Mouse (Mus musculus) heart, postnatal 0 days (tissue): ENCODE results near the gene Mllt6. TPM values are rescaled to one million over a fixed set of nuclear protein-coding genes. Genes with fewer than 3 reads are reported as not detected.

Source experiments
- ATAC-seq: fragments of 200-750 bp; cut with Nextera tagmentation; 2 replicates; pipeline ENCODE4 v1.8.0; 2017; ENCODE audit warnings: low read depth, moderate number of reproducible peaks, moderate library complexity; ENCODE audit not compliant: insufficient read depth
- DNase-seq: peaks from one replicate; pipeline ENCODE4 v3.0.0-alpha.2; 2016; ENCODE audit warnings: low spot score
- H3K27ac ChIP-seq: fragments of 300-500 bp; sonication (generic); 2 replicates; pipeline ENCODE4 v1.5.1; 2014; ENCODE audit warnings: low read depth, mild to moderate bottlenecking
- H3K27me3 ChIP-seq: fragments of 300-500 bp; sonication (generic); 2 replicates; pipeline ENCODE4 v1.6.1; 2014; ENCODE audit warnings: low read length, mixed read lengths; ENCODE audit not compliant: control insufficient read depth, insufficient read depth
- H3K36me3 ChIP-seq: fragments of 300-500 bp; sonication (generic); replicated peaks from 2 replicates; pipeline ENCODE4 v1.6.1; 2014; ENCODE audit warnings: low read length, mixed read lengths; ENCODE audit not compliant: control insufficient read depth, insufficient read depth
- H3K4me1 ChIP-seq: fragments of 300-500 bp; sonication (generic); 2 replicates; pipeline ENCODE4 v1.6.1; 2014; ENCODE audit warnings: antibody characterized with exemption; ENCODE audit not compliant: control insufficient read depth, insufficient read depth
- H3K4me2 ChIP-seq: fragments of 300-500 bp; sonication (generic); 2 replicates; pipeline ENCODE4 v1.6.1; 2014; ENCODE audit warnings: low read depth, mild to moderate bottlenecking, low read length, moderate library complexity
- H3K4me3 ChIP-seq: fragments of 300-500 bp; sonication (generic); 2 replicates; pipeline ENCODE4 v1.5.1; 2014; ENCODE audit warnings: low read depth, low read length
- H3K9ac ChIP-seq: fragments of 300-500 bp; sonication (generic); replicated peaks from 2 replicates; pipeline ENCODE4 v1.6.1; 2014; ENCODE audit warnings: low read depth, low read length, mixed read lengths
- H3K9me3 ChIP-seq: fragments of 300-500 bp; sonication (generic); replicated peaks from 2 replicates; pipeline ENCODE4 v1.6.1; 2016; ENCODE audit warnings: low read length; ENCODE audit not compliant: control insufficient read depth
- CTCF ChIP-seq: IDR thresholded peaks from 2 replicates; pipeline ENCODE4 v1.5.1; 2016; ENCODE audit warnings: antibody characterized with exemption, control low read depth, low read depth
- EP300 ChIP-seq: IDR thresholded peaks from 2 replicates; pipeline ENCODE4 v1.6.1; 2016; ENCODE audit warnings: antibody characterized with exemption, low read depth
- WGBS: fragments of 180-500 bp; shearing (Covaris S2); extraction: QIAGEN DNeasy Blood & Tissue Kit; methylation state at CpG from one replicate; pipeline ENCODE4 v1.1.7; 2014; 5-methylcytosine and 5-hydroxymethylcytosine counted together
- polyA plus RNA-seq: library from polyadenylated mRNA; unstranded; fragments of >200 nt; fragmentation: Nextera tagmentation; extraction: Ambion mirVana; gene quantifications from 2 replicates; pipeline ENCODE4 v1.2.1, GENCODE M21; 2015
- total RNA-seq: library from RNA; depleted of rRNA; stranded (reverse); fragments of >200 nt; gene quantifications from 2 replicates; pipeline ENCODE4 v1.2.3, GENCODE M21; 2014; ENCODE audit warnings: low replicate concordance

Mllt6 gene
- total and polyA plus RNA-seq, 2 experiments from 2014 or later: 1.6 to 45.2 TPM

DNA sequence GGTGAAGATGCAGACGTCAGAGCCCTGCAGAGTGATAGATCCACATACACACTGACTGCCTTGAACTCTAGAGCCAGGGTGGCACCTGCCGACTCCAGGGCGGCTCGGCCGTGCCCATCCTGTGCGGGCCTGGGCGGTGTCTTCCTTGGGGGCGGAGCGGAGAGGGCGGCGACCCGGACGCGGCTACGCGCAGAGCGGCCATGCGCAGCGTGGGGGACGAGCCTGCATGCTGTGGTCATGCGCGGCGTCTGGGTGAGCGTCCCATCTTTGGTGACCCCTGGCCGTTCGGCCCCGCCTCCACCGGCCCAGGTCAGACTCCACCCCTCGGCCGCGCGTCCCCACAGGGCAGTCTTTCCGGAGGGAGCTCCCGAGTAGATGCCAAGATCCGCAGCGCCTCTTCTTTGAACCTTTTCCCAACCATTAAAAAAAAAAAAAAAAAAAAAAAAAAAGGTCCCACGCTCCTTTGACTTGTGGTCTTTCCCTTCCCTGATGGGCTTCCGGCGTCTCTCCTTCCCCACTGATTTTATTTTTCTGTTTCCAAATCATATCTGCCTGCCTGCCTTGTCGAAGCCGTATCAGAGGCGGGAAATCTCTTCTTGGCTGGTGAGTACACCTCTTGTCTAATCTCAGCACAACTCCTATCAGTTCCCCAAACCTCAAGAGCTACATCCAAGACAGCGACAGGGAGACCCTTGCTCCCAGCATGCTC is 22.6 kb downstream of the Mllt6 start, which contains the start of gene Cisd3:
Cisd3 (plus strand) TSS at position 214 of the 709 bp plus-strand sequence.
- peak within 1 kb of the TSS; percentile 74 for H3K4me2 ChIP-seq
- under 1% methylated on average over 35 of the region's 43 CpGs for WGBS
- peaks cover 10% of the 10 kb centered on the region; the same call in 1 of the 2 replicates for H3K4me1 ChIP-seq
- DNase-seq (peak; percentile 91), ATAC-seq (peak; percentile 93)
- no peaks in the 10 kb centered on the region for H3K27me3 ChIP-seq
- H3K9me3 ChIP-seq: no peaks in the 10 kb centered on the region
- H3K36me3 ChIP-seq: peaks cover 34% of the 10 kb centered on the region
- TF ChIP-seq CTCF (no peak), EP300 (0 out of 2 replicates have a peak, but pooled peaks have one; percentile 28)
- H3K4me3 ChIP-seq: peak within 1 kb of the TSS; percentile 45
- H3K27ac ChIP-seq: peak within 1 kb of the TSS; percentile 56
- H3K9ac ChIP-seq: peak within 1 kb of the TSS; percentile 42

- H3K9me3 ChIP-seq: no peaks in the 10 kb centered on the region
- H3K9ac ChIP-seq: peak overlapping the region; percentile 42
- peaks cover 34% of the 10 kb centered on the region for H3K36me3 ChIP-seq
- DNase-seq (no peak), ATAC-seq (no peak)
- H3K4me2 ChIP-seq: peak overlapping the region; percentile 74
- no peaks in the 10 kb centered on the region for H3K27me3 ChIP-seq
- H3K4me1 ChIP-seq: peaks cover 10% of the 10 kb centered on the region; the same call in 1 of the 2 replicates
- TF ChIP-seq EP300 (no peak), CTCF (no peak)
- H3K27ac ChIP-seq: peak overlapping the region; percentile 48
- H3K4me3 ChIP-seq: peak overlapping the region; percentile 45
- 65% methylated on average over 11 of the region's 11 CpGs for WGBS
These were observed 23.2 kb downstream of the Mllt6 start for GRCm38 (mm10) chr11:97686322-97686908.

GRCm38 (mm10) chr11:97687061-97687460 is 23.8 kb downstream of the Mllt6 start:
- 66% methylated on average over 3 of the region's 3 CpGs for WGBS
- Histone ChIP-seq H3K36me3 (peaks cover 34% of the 10 kb centered on the region), H3K27ac (no peak overlapping the region), H3K4me3 (no peak overlapping the region), H3K27me3 (no peaks in the 10 kb centered on the region), H3K4me1 (peaks cover 10% of the 10 kb centered on the region; the same call in 1 of the 2 replicates), H3K9ac (peak overlapping the region; percentile 42; the same call in 1 of the 2 replicates), H3K4me2 (peak overlapping the region; percentile 74; the same call in 1 of the 2 replicates), H3K9me3 (no peaks in the 10 kb centered on the region)
- TF ChIP-seq EP300: no peak
- TF ChIP-seq CTCF: no peak
- DNase-seq (no peak), ATAC-seq (no peak)

- H3K4me2 ChIP-seq: no peak overlapping the region
- 22% methylated on average over 10 of the region's 10 CpGs for WGBS
- H3K9me3 ChIP-seq: no peaks in the 10 kb centered on the region
- H3K36me3 ChIP-seq: peaks cover 39% of the 10 kb centered on the region
- no peak overlapping the region for H3K4me3 ChIP-seq
- H3K27me3 ChIP-seq: no peaks in the 10 kb centered on the region
- H3K27ac ChIP-seq: no peak overlapping the region
- no peak for ATAC-seq
- TF ChIP-seq EP300 (no peak), CTCF (peak; percentile 89)
- H3K9ac ChIP-seq: no peak overlapping the region
- DNase-seq: peak; percentile 45
- peaks cover 17% of the 10 kb centered on the region for H3K4me1 ChIP-seq
These were observed 26.6 kb downstream of the Mllt6 start for GRCm38 (mm10) chr11:97689861-97690260.

GRCm38 (mm10) chr11:97694435-97694834 is 31.2 kb downstream of the Mllt6 start:
- Histone ChIP-seq H3K4me3 (no peak overlapping the region), H3K4me2 (no peak overlapping the region), H3K4me1 (peaks cover 33% of the 10 kb centered on the region), H3K27ac (peak overlapping the region; percentile 39), H3K9me3 (no peaks in the 10 kb centered on the region), H3K27me3 (no peaks in the 10 kb centered on the region), H3K36me3 (peaks cover 32% of the 10 kb centered on the region), H3K9ac (no peak overlapping the region)
- 62% methylated on average over 4 of the region's 4 CpGs for WGBS
- ATAC-seq: no peak
- DNase-seq: no peak
- TF ChIP-seq CTCF (no peak), EP300 (no peak)
